Mouse (Mus musculus) E14TG2a.4 (cell line): ENCODE data around the gene Mydgf.

ENCODE experiments used
- CTCF ChIP-seq: conservative IDR thresholded peaks from 2 replicates; pipeline ENCODE4 v1.5.1; 2014; ENCODE audit warnings: low read length
- NANOG ChIP-seq: IDR thresholded peaks from 2 replicates; pipeline ENCODE4 v1.6.1; 2014; ENCODE audit warnings: borderline replicate concordance, low read length, mixed read lengths
- POU5F1 ChIP-seq: IDR thresholded peaks from 2 replicates; pipeline ENCODE4 v1.6.1; 2014; ENCODE audit warnings: low read length, borderline replicate concordance

GRCm38 (mm10) chr17:56194357-56194756 is 10.6 kb upstream of the Mydgf start:
- TF ChIP-seq CTCF = no peak
- TF ChIP-seq POU5F1 = no peak
- TF ChIP-seq NANOG = no peak
